Mouse (Mus musculus): ENCODE data around the gene Rnf144a. TPM values are rescaled to one million over a fixed set of nuclear protein-coding genes. Genes with fewer than 3 reads are reported as not detected.

Gene Rnf144a
- total RNA-seq, 4 experiments from 2014 or later, result 31.0 to 37.4 (median 33.2) TPM

DNA sequence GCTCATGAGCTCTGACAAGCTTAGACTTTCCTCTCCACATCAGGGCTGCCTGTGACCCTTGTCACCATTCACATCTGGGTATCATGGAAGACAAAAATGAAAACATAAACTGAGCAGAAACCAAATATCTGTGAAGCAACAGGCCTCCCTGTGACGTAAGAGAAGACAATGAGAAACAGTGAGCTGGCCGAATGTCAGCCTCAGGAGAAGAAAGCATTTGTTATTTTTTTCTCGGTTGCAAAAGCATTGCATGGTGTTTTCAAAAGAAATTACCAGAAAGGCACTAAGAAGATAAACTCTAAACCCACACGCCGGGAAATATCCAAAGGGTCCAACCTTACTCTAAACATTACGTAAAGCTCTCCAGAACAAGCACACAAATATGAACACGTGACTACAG is 41.3 kb downstream of the Rnf144a start:
- no peak for DNase-seq (ENCODE audit: low spot score in 2 of 2)

DNA sequence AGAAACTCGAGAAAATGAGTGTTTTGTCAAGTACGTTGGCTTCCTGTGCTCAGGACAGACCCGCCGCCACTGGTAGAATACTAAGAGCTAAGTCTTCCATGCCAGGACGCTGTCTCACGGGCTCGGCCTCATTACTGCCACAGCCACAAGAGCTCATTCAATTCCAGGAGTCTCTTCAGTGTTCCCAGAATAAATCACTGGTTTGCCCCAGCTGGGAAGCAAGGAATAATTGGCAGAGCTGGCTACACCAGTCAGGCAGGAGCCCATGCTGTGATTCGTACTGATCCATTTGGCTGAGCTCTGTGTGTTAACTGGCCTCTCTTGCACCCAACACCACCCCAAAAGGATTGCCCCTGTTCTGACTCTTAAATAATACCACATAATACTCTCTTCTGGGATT is 45.0 kb downstream of the Rnf144a start:
- peak in 1 of 2 experiments; percentile 79 for DNase-seq (ENCODE audit: low spot score in 2 of 2)

DNA sequence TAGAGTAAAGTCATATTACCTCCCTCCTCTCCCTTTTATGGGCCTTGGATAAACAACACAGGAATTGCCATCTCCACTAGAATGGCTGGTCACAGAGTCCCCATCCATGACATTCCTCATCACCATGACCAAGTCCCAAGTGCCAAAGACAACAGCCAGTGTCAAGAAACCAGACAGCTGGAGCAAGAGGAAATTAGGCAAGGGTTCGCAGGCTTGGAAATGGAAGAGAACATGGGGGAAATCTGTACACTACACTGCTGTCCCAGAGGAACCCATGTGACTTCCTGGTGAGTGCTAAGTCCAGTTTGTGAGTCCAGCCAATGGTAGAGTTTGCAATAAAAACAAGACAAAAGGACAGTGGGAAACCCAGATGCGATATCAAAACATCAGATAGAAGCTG is 47.7 kb downstream of the Rnf144a start:
- no peak for DNase-seq (ENCODE audit: low spot score in 2 of 2)

DNA sequence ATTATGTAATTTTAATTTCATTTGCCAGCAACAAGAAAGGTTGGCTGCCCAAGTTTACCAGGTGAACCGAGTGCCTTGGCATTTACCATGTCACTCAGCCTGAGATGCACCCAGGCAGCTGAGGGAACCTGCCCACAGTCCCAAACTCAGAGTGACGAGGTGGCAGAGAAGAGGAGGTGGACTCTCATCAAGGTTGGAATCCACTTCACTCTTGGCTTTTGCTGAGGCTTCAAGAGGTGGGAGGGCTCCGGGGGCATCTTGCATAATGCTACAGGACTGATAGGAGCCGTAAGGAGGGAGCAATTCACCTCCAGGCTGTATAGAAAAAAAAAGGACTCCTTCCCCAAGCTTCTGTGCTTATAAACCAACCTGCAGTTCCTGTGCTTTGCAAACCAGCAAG is 48.7 kb downstream of the Rnf144a start:
- DNase-seq (ENCODE audit: low spot score in 2 of 2), result no peak

DNA sequence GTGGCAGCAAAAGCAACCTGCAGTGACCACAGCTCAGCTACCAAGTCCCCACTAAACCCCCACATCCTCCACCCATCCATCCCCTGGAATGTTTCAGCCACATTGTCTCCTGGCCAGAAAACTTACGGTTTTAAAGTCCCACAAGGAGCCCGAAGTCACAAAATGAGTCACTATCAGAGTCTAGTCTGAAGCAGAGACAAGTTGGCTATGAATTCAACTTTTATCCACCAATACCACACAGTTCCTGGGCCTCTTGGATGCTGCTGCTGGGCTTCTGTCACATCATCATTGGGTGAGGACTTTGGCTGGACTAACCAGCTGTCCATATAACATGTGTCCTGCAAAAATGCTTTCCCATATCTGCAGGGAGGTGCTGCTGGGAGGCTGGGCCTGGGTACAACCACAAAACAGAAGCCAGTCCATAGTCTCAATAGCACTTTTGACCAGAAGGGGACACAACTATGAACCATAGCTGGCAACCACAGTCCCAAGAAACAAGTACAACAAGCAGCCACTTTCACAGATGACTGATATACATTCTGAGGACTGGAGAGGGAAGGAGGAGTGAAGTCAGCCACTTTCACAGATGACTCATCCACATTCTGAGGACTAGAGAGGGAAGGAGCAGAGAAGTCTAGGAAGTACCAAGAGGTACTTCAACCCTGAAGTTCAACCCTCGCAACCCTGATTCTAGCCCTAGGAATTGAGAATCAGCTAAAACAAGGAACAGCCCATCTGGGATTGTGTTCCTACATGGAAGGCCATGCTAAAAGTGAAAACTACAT is 49.3 kb downstream of the Rnf144a start:
- DNase-seq (ENCODE audit: low spot score in 2 of 2), result no peak

DNA sequence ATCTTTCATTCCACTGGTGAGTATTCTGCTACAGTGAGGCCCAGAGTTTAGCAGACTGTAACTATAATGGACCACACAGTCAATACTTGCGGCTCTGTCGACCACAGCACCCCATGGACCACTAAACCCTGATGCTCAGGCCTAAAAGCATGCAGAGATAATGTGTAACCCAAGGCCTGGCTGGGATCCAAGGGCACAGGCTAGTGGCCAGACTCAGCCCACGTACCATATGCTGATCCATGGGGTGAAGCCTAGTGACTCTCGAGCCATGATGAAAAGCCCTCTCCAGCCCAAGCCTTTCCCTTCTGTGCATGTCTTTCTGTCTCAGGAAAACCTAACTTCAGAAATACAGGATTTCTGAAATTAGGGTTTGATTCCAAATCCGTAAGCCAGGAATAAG is 50.2 kb downstream of the Rnf144a start:
- DNase-seq (ENCODE audit: low spot score in 2 of 2), result no peak

DNA sequence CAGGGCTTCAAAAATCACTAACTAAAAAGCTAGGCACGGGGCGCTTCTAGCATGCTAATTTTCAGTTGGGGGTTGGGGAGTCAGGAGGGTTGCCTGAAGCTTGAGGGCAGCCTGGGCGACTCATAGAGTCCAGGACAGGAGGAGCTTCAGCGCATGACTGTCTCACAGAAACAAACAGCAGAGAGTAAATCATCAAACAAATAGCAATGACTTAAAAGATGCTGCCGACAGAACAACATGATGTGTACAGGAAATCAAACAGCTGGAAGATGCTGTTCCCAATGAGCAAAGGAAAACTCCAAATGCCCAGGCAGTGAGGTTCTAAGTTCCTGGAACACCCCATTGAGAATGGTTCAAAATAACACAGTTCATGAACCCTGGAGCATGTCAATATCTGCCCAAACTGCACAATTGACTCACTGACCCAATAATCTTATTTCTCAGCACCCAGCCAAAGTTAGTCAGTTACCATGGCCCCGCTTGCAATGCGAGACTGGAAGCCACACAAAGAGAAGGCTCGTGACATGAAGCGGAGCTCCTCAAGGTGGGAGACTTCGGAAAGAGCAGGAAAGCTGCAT is 54.0 kb downstream of the Rnf144a start:
- no peak for DNase-seq (ENCODE audit: low spot score in 2 of 2)

DNA sequence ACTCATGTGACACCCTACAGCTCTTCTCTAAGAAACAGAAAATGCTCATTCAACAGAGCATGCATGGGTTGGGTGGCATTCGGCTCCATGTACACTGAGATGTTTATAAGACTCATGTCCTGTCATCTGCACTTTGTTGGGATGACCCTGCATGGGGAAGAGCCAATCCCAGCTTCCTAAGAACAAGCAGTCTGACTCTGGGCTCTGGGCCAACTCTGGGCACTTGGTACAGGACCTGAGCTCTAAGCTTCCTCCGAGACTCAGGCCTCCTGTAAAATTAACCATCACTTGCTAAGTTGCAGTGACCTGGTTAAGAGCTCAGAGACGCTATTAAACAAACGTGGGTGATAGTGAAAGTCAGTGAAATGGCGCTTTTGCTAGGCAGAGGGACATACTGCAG is 55.2 kb downstream of the Rnf144a start:
- no peak for DNase-seq (ENCODE audit: low spot score in 2 of 2)

DNA sequence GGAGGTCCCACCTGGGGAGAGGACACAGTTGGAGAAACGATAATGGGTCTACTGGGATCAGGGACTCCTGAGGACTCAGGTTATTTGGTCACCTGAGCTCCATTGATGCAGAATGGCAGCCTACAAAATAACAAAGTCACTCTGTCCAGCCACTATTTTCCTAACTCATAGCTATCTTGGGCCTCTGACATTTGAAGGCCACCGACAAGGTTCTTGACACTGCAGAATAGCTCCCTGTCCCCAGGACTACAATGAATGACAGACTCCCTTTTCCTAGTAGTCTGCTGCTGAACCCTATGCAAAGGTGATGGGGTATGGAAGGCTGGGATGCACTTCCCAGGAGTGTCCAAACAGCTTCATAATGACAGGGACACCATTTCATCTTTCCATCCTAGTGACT is 55.8 kb downstream of the Rnf144a start:
- no peak for DNase-seq (ENCODE audit: low spot score in 2 of 2)

DNA sequence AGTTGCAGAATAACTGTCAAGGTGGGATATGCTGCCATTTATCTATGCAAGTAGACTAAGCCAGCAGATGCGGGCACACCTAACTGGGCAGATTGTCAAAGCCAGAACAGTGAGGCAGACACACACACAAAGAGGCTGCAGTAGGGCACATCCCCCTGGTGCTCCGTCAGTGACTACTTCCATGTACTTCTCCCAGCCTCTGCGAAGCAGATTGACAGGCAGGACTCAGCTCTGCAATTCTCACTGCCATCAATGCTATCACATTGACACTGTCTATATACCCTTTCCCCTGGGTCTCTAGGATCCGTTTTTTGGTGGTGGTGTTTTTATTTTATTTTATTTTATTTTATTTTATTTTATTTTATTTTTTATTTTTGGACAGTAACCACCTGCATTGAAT is 57.8 kb downstream of the Rnf144a start:
- DNase-seq (ENCODE audit: low spot score in 2 of 2), result no peak

DNA sequence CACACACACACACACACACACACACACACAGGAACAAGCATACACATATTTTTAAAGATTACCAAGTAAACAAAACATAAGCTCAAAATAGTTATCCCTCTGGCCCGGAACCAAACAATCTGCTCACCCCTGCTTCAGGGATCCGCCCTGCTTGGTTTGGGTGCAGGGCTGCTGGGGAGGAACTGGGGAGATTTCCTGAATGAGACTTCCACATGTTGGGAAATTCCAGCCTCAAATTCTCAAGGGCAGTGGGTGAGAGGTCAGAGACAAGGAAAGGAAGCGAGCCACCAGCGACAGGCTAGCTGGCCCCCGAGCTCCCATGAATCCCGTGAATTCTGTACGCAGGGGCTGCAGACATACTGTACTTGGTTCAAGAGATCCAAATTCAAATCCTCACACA is 58.9 kb downstream of the Rnf144a start:
- no peak for DNase-seq (ENCODE audit: low spot score in 2 of 2)

DNA sequence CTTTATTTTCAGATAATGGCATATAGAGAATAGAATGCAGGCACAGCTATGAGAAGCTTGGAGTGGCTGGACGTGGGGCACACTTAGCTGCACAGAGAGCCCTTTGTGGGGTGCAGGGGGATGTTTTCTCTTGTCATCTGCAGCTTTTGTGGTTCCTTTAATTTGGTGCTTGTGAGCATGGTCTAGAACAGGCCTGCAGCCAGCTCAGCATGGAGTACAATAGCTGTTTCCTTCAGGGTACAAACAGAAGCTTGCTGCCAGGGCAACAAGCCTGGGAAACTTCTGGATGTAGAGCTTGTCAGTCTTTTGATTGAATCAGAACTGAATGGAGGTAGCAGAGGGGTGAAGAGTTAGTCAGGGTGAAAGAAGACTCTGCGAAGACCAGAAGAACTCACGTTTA is 63.7 kb downstream of the Rnf144a start:
- no peak for DNase-seq (ENCODE audit: low spot score in 2 of 2)

DNA sequence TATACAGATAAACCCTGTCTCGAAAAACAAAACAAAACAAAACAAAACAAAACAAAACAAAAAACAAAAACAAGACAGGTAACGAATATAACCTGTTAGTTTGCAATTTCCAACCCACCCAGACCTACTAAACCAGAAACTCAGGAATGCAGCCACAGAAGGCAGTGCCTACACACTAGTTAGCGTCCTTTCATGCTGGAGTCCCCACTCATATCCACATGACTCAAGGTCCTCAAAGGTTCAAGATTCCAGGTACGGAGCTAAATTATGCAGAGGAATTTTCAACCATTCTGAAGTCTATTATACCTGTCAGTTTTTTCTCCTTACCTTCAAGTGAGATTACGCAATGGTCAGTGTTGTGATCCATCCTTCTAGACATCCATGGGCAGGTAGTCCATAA is 70.6 kb downstream of the Rnf144a start:
- no peak for DNase-seq (ENCODE audit: low spot score in 2 of 2)

DNA sequence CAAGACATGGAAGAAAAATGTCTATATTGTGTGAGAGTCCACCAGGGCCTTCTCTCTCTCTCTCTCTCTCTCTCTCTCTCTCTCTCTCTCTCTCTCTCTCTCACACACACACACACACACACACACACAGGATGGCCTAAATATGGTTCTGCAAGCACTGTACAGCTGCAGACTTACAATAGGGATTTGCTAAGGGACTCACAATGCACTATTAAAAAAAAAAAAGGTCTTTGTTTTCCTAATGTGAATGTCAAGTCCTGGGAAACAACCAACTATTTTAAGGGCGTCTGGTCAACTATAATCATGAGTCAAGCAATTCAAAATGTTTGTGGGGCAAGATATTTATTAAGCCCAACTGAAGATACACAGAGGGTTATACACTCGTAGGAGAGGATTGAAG is 71.9 kb downstream of the Rnf144a start:
- DNase-seq (ENCODE audit: low spot score in 2 of 2), result no peak

DNA sequence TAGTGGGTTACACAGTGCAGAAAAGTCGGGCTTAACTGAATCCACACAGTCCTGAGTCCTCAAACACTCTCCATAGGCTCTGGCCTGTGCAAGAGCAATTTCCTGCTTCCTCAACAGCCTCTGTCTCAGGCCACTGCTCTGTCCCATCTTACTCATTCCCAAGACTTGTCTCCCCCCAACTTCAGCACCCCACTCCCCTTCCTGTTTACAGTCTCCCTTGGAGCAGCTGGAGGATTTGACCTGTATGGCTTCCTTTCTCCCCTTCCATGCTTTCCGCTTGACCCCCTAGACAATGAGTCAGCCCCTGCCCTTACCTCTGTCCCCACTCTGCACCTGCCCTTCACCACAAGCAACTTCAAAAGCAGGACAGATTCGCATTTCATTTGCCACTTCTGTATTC is 72.4 kb downstream of the Rnf144a start:
- no peak for DNase-seq (ENCODE audit: low spot score in 2 of 2)

DNA sequence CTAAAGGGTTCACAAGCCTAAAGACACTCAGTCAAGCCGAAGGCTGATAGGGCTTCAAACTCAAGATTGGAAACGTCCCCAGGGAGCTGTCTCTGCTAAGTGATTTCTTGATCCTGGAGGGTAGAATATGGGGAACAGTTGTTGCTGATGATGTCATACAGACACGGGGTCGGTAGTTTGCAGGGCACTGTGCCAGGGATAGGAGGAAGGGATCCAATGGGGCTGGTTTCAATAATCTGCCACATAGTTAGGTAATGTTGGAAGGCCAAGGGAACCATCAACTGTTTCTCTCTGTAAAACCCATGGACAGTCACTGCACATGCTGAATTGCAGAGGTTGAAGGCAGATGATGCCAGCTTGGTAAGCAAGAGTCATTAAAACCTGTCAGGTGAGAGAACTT is 73.0 kb downstream of the Rnf144a start:
- no peak for DNase-seq (ENCODE audit: low spot score in 2 of 2)

DNA sequence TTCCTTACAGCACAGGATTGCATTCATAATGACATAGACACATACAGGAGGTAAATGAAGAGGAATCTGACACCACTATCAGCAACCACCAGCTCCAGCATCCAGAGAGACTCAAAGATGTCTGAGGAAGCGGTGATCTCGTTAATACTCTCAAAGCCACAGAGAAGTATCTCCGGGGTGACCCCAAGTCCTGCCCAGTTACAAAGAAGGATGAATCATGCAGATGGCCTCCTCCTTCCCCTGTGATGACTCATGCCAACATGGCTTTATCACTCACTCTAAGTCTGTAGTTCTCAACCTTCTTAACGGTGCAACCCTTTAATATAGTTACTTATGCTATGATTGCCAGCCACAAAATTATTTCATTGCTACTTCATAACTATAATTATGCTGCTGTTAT is 74.4 kb downstream of the Rnf144a start:
- no peak for DNase-seq (ENCODE audit: low spot score in 2 of 2)

DNA sequence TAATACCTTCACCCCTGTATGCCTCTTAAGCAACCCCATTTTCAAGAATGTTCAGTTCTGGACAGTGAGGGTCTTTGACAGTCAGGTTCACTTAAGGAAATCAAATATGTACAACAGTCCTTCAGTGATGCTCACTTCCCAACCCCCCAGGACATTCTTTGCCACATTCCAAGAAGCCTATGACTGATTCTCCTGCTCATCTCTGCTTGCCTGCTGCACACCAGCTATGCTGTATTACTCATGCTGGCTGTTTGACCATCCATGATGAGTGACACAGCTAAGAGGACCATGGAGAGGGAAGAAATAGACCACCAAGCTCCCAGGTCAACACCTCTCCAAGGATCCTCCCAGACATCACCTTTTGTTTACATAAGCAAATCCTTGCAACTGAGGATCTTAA is 75.2 kb downstream of the Rnf144a start:
- no peak for DNase-seq (ENCODE audit: low spot score in 2 of 2)

DNA sequence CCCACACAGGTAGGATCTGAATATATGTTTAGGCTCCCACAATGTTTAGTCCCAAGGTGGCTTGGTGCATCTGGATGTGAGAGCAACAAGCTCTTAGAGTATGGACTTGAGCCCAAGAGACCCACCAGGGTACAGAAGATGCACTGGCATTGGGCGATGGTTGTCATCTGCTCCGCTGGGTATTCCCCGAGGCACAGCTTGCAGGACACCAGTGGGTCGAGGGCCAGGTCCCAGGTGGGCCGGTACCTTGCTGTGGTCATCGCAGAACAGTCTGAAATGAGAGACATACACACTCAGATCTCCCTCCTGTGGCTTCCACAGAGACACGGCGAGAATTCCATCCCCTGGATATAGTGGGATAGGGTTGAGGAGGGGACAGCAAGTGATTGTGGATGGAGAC is 75.9 kb downstream of the Rnf144a start:
- DNase-seq (ENCODE audit: low spot score in 2 of 2), result no peak

DNA sequence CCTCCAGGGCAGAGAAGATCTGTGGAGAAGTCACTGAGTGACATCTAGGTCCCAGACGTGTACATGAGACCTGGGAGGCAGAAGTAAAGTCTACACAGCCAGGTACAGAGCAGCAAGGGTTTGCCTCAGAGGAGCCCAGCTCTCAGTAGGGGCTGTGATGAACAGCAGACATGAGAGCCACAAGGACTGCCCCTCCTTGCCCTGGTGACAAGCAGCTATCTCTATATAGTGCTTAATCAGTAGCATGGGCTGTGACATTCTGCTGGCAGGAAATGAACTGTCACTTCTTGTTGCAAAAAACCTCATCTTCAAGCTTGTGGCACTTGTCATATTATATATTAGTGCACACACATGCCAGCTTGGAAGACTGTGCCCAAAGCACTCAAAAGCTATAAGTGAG is 81.4 kb downstream of the Rnf144a start:
- DNase-seq (ENCODE audit: low spot score in 2 of 2), result no peak

DNA sequence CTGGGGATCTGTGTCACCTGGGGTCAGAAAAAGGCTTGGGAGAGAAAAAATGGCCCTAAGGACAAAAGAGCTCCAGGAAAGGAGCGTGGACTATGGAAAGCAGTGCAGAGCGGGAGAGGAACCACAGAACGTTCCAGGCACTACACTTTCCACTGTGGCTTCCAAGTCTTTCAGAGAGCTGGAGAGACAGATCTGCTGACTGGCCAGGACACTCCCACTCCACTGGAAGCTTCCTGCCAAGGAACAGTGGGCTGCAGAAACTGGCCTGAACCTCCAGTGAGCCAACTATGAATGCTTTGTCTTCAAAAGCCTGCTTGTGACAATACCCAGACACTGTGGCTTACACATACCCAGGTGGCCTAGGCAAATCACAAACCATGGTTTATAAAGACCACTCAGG is 84.0 kb downstream of the Rnf144a start:
- DNase-seq (ENCODE audit: low spot score in 2 of 2), result peak in 1 of 2 experiments; percentile 64

DNA sequence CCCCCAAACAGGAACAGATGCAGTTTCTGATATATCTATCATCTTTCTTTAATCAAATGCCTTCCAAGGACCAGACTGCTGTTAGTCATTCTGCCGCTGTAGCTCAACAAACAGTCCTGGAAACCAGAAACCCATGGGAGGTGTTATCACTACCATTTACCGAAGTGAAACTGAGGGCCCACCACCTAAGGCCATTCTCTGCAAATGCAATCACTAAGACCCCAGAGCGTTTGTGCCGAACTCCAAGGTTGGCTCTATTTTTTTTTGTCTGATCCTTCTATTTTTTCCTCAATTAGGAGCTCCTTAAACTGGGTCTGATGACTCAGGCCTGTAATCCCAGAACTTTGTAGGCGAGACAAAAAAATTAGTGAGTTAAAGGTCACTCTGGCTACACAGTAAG is 85.3 kb downstream of the Rnf144a start:
- no peak for DNase-seq (ENCODE audit: low spot score in 2 of 2)

DNA sequence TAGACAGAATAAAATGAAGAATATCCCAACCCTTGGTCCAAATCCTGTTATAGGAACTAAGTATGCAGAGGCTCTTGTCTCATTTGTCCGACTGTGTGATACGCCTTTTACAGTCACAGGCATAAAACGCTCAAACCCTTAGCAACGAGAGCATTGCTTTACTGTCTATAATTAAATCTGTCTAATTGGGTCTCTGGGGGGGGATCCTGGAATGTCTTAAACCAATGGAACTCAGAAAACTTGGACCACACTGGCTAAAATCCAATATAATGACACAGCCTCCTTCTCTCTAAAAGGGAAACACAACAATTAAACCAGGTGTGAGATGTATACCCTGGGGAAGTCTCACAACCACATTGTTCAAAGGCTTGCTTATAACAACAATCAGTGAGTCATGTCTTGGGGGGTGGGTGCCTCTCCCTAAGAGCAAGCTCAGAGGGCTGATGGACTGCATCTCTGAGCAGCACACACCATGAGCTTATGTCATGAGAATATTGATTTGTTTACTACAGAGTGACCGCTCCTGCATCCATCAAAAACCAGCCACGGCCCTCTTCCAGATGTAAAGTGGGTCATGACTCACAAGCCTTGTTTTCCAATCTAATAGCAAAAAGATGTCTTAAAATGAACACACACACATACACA is 85.9 kb downstream of the Rnf144a start:
- no peak for DNase-seq (ENCODE audit: low spot score in 2 of 2)
